Mouse (Mus musculus) naive thymus-derived CD4-positive, alpha-beta T cell, adult 2 months (primary cell): Measurements from ENCODE around the gene Prl7a2.

Source experiments
- DNase-seq: peaks from one replicate; pipeline ENCODE4 v3.0.0-alpha.2; 2011; ENCODE audit warnings: low read depth

The Prl7a2 gene

GRCm38 (mm10) chr13:27667936-27668335, at the start of gene Prl7a2:
Prl7a2 (minus strand) TSS chr13:27668036.
- no peak for DNase-seq

- DNase-seq: no peak
These were observed 48.8 kb upstream of the Prl7a2 start, which contains the start of gene Prl7d1 for GRCm38 (mm10) chr13:27716636-27717035. Prl7d1 (minus strand) TSS chr13:27716736.

GRCm38 (mm10) chr13:27706521-27706920, 38.7 kb upstream of the Prl7a2 start:
- DNase-seq: no peak

- DNase-seq: no peak
These were observed 7.1 kb downstream of the Prl7a2 start for GRCm38 (mm10) chr13:27660747-27661146.

- DNase-seq: no peak
These were observed 25.4 kb downstream of the Prl7a2 start, which contains the start of gene Prl7a1 for GRCm38 (mm10) chr13:27642393-27642792. Prl7a1 (minus strand) TSS chr13:27642493.

- no peak for DNase-seq
These were observed 57.4 kb downstream of the Prl7a2 start, which contains the start of gene Prl7b1 for GRCm38 (mm10) chr13:27610482-27610881. Prl7b1 (minus strand) TSS chr13:27610582.
